Mouse (Mus musculus) large intestine, adult 2 months (tissue): ENCODE results near the gene Gm9758. TPM values are rescaled to one million over a fixed set of nuclear protein-coding genes. Genes with fewer than 3 reads are reported as not detected.

Experiments used
- polyA plus RNA-seq: library from polyadenylated mRNA; depleted of rRNA; stranded (reverse); fragments of >200 nt; gene quantifications from 2 replicates; pipeline ENCODE4 v1.2.3, GENCODE M21; 2012; rRNA removed

Gene Gm9758
- polyA plus RNA-seq, 1 experiment, result not detected

Other genes starting within 250 kb of the Gm9758 start
- not detected in 2 replicates for gene Speer4e, start 23.5 kb upstream of the Gm9758 start, polyA plus RNA-seq
- not detected in 2 replicates for gene Gm10354, start 64.0 kb upstream of the Gm9758 start, polyA plus RNA-seq
- gene Gm17019, start 118.1 kb upstream of the Gm9758 start, polyA plus RNA-seq, result not detected in 2 replicates